Mouse (Mus musculus): ENCODE results near the gene Slc30a2. TPM values are rescaled to one million over a fixed set of nuclear protein-coding genes. Genes with fewer than 3 reads are reported as not detected.
A peak's percentile ranks its signal among the peaks of the same experiment; 100 is the strongest.

Slc30a2 gene
- polyA plus RNA-seq, 1 experiment from 2014 or later, result 0.06 TPM

DNA sequence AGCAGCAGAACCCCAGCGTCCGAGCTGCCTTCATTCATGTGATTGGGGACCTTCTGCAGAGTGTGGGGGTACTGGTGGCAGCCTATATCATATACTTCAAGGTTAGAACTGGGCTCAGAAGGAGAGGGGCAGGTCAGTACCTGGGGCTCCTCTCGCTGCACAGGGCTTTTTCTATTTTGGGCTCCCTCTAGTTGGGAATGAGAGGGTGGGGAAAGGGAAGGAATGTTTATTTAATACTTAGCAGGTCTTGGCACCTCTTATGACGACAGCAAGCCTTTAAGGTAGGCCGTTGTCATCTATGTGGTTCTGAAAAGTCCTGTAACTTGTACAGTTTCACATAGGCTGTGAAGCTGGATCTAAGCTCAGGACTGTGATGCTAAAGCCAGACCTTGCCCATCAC is 5.6 kb downstream of the Slc30a2 start:
- peaks cover 30% of the 10 kb centered on the region for H3K27me3 ChIP-seq
- WGBS (ENCODE audit: insufficient replicate concordance), result 68% methylated on average over 5 of the region's 5 CpGs
- H3K9ac ChIP-seq, result no peak overlapping the region
- no peaks in the 10 kb centered on the region for H3K4me1 ChIP-seq (replicated peaks)
- no peak overlapping the region for H3K27ac ChIP-seq (replicated peaks)
- H3K36me3 ChIP-seq (replicated peaks), result no peaks in the 10 kb centered on the region
- H3K9me3 ChIP-seq (replicated peaks), result no peaks in the 10 kb centered on the region
- H3K4me3 ChIP-seq (replicated peaks), result no peak overlapping the region
- no peak overlapping the region for H3K4me2 ChIP-seq
- ATAC-seq (ENCODE audit: insufficient read depth), result no peak

DNA sequence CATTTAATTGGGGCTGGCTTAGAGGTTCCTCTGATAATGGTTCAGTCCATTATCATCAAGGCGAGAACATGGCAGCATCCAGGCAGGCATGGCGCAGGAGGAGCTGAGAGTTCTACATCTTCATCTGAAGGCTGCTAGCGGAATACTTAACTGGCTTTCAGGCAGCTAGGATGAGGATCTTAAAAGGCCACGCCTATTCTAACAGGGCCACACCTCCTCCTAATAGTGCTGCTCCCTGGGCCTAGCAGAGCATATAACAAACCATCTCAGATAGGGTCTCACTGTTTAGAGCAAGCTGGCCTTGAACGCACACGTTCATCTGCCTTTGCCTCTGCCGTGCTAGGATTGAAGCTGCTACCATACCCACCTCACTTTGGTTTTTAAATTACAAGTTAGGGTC is 6.8 kb downstream of the Slc30a2 start:
- H3K4me1 ChIP-seq (replicated peaks), result no peaks in the 10 kb centered on the region
- ATAC-seq (ENCODE audit: insufficient read depth), result no peak
- H3K27me3 ChIP-seq, result peaks cover 18% of the 10 kb centered on the region
- H3K27ac ChIP-seq (replicated peaks), result no peak overlapping the region
- H3K4me3 ChIP-seq (replicated peaks), result no peak overlapping the region
- no peak overlapping the region for H3K9ac ChIP-seq
- WGBS (ENCODE audit: insufficient replicate concordance), result 68% methylated on average over 7 of the region's 7 CpGs
- H3K4me2 ChIP-seq, result no peak overlapping the region
- no peaks in the 10 kb centered on the region for H3K9me3 ChIP-seq (replicated peaks)
- H3K36me3 ChIP-seq (replicated peaks), result no peaks in the 10 kb centered on the region

DNA sequence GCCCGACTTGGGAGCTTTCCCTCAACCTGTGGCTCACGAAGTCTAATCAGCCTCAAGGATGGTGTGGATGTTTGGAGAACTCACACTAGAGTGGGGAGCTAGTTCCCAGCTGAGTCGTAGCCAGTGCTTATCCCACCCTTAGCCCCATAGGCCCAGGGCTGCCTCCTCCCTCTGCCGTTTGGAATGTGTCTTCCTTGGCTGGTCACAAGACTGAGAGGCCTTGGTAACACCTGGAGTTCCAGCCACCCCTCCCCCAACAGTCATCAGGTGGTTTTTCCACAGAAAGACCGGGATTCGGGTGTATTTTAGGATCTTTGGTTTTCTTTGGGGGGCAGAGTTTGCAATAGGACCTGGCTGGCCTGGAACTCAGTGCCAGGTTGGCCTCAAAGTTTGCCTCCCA is 7.7 kb downstream of the Slc30a2 start:
- Histone ChIP-seq H3K9ac (no peak overlapping the region), H3K4me2 (no peak overlapping the region), H3K9me3 (replicated peaks) (no peaks in the 10 kb centered on the region), H3K36me3 (replicated peaks) (no peaks in the 10 kb centered on the region), H3K4me1 (replicated peaks) (no peaks in the 10 kb centered on the region), H3K4me3 (replicated peaks) (no peak overlapping the region), H3K27ac (replicated peaks) (no peak overlapping the region), H3K27me3 (peaks cover 9% of the 10 kb centered on the region)
- ATAC-seq (ENCODE audit: insufficient read depth), result no peak
- WGBS (ENCODE audit: insufficient replicate concordance), result 67% methylated on average over 6 of the region's 6 CpGs

DNA sequence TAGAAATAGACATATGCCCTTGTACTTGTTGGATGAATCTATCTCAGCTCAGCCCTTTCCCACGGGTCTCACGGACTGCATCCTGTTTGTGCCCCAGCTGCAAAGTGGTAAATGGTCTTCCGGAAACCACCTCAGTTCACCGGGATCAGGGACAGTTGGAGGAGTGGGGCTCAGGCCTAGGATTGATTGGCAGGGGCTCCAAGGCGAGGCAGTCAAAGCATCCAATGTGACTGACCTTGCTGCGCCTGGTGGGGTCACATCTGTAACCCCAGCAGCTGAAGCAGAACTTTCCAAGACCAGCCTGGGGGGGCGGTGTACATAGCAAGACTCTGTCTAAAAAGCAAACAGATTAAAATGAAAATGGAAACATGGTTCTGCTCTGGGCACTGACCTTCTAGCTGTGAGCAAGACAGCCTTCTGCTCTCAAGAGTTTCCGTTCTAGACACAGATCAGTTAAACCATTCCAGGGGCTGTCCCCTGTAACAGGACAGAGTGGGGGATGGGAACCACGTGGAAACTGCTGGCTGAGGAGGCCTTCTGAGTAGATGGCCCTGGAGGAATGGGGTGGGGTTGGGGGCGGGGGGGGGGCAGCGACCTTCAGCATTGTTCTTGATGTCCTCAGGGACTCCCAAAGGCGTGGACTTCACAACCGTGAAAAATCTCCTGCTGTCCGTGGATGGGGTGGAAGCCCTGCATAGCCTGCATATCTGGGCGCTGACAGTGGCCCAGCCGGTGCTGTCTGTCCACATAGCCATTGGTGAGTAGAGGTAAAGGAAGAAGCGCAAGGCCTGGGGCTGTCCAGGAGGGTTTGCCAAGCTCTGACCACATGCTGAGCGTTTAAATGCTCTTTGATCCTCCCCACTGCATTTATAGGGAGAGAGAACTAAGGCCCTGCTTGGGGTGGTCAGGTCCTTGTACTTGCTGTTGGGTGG is 8.6 kb downstream of the Slc30a2 start:
- H3K9ac ChIP-seq, result no peak overlapping the region
- 41% methylated on average over 17 of the region's 18 CpGs for WGBS (ENCODE audit: insufficient replicate concordance)
- ATAC-seq (ENCODE audit: insufficient read depth), result no peak
- 0 out of 2 replicates have a peak, but pooled peaks cover 3% of the 10 kb centered on the region for H3K4me1 ChIP-seq (replicated peaks)
- H3K4me3 ChIP-seq (replicated peaks), result no peak overlapping the region
- no peak overlapping the region for H3K27ac ChIP-seq (replicated peaks)
- H3K9me3 ChIP-seq (replicated peaks), result no peaks in the 10 kb centered on the region
- H3K36me3 ChIP-seq (replicated peaks), result no peaks in the 10 kb centered on the region
- no peak overlapping the region for H3K4me2 ChIP-seq
- H3K27me3 ChIP-seq, result no peaks in the 10 kb centered on the region

DNA sequence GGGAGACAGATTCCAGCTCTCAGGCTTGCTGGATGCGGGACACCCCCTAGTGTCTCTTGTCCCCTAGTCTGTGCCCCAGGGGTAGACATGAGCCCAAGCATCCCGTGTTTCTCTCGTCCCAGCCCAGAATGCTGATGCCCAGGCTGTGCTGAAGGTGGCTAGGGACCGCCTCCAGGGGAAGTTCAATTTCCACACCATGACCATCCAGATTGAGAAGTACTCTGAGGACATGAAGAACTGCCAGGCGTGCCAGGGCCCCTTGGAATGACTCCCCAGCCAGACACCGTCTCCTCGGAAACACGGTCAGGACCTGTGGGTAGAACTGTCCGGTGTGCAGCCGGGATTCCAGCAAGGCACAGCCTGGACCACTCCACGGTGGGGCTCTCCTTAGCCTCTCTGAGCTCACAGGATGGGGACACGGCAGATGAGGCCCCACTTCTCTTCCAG is 9.3 kb downstream of the Slc30a2 start:
- WGBS (ENCODE audit: insufficient replicate concordance), result 62% methylated on average over 12 of the region's 12 CpGs
- no peak overlapping the region for H3K9ac ChIP-seq
- no peaks in the 10 kb centered on the region for H3K36me3 ChIP-seq (replicated peaks)
- no peak overlapping the region for H3K27ac ChIP-seq (replicated peaks)
- no peaks in the 10 kb centered on the region for H3K9me3 ChIP-seq (replicated peaks)
- no peak overlapping the region for H3K4me2 ChIP-seq
- no peaks in the 10 kb centered on the region; the same call in 1 of the 2 replicates for H3K27me3 ChIP-seq
- H3K4me3 ChIP-seq (replicated peaks), result no peak overlapping the region
- peaks cover 7% of the 10 kb centered on the region; the same call in 1 of the 2 replicates for H3K4me1 ChIP-seq (replicated peaks)
- no peak for ATAC-seq (ENCODE audit: insufficient read depth)

DNA sequence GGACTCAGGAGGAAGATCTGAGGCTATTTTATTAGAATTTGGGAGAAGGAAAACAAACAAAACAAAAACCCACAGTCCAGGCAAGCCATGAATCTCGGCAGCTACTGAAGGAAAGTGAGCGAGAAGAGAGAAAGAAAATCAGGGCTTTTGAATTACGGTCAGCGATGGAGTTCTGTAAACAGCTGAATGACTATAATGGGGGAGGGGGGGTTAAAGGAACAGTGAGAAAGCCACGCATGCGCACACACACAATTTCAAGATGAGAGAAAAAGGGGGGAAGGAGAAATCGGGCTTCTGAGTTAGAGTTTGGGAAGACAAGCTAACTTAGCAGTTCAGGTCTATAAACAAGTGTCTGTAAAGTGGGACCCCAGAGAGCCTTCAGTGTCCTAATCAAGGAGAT is 9.9 kb downstream of the Slc30a2 start:
- ATAC-seq (ENCODE audit: insufficient read depth), result no peak
- H3K36me3 ChIP-seq (replicated peaks), result no peaks in the 10 kb centered on the region
- WGBS (ENCODE audit: insufficient replicate concordance), result 71% methylated on average over 7 of the region's 7 CpGs
- H3K4me3 ChIP-seq (replicated peaks), result no peak overlapping the region
- peaks cover 13% of the 10 kb centered on the region for H3K4me1 ChIP-seq (replicated peaks)
- no peak overlapping the region for H3K27ac ChIP-seq (replicated peaks)
- peaks cover 6% of the 10 kb centered on the region for H3K27me3 ChIP-seq
- no peak overlapping the region for H3K9ac ChIP-seq
- no peaks in the 10 kb centered on the region for H3K9me3 ChIP-seq (replicated peaks)
- no peak overlapping the region for H3K4me2 ChIP-seq

DNA sequence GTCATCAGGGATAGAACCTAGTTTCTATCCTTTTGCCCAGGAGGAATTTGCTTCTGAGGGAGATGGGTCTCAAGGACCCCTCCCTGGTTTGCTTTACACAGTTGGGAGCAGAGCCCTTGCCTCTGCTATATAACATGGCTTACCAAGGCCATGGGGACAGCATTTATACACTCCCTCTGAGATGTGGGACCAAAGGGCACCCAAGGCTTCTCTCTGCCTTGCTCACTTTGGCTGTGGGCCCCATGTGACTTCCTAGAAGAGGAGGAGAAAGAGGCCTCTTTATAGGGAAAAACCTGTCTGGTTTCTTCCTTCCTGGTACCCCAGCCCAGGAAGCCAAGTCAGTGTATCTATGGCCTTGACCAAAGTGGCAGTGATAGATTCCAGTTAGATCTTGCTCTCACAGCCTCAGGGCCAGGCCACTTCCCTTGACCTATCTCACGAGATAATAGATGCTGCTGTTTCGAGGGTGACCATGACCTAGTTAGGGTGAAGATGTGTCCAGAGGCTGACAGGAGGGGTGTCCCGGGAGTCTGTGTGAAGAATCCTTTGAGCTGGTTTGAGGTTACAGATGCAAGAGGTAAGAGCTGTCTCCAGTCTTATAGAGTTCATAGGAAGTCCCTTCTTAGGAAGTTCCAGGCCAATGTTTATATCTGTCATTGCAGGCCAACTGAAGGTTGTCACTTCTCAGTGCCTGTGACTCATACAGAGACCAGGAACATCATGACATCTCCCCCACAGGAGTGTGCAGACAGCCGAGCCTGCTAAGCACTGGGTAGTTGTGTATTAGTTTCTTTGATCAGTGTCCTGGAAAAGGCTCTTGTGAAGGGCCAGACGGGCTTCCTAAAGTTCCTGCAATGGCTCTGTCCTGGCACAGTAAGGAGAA is 10.8 kb downstream of the Slc30a2 start:
- Histone ChIP-seq H3K9me3 (replicated peaks) (no peaks in the 10 kb centered on the region), H3K4me2 (no peak overlapping the region), H3K36me3 (replicated peaks) (no peaks in the 10 kb centered on the region), H3K9ac (no peak overlapping the region), H3K4me1 (replicated peaks) (peaks cover 13% of the 10 kb centered on the region), H3K4me3 (replicated peaks) (no peak overlapping the region), H3K27me3 (peaks cover 8% of the 10 kb centered on the region), H3K27ac (replicated peaks) (no peak overlapping the region)
- ATAC-seq (ENCODE audit: insufficient read depth), result no peak
- WGBS (ENCODE audit: insufficient replicate concordance), result 26% methylated on average over 5 of the region's 5 CpGs

DNA sequence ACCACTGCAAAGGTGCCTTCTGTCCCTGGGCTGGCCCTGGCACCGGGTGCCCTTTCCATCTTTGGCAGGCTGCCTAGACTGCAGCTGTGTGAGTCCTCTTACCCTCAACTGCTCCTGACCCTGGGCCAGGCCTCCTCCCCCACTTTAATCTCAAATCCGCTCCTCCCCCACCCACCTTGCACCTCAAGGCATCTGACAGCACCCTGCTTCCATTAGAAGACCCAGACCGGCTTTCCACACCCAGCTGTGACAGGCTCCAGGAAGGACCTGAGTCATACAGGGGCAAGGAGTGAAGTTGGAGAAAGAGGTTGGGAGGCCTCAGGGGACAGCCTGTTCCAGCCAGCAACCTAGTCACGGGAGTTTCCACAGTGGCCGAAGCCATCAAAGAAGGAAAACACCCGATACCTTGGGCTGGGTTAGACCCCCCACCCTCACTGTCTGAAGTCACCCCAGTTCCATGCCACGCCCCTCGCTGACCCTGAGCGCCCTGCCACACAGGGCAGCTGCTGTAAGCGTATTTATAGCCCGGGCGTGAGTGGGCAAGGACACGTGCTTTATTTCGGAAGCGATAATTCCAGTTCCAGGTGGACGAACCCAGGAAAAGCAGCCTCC is 13.0 kb downstream of the Slc30a2 start:
- Histone ChIP-seq H3K9ac (no peak overlapping the region), H3K4me2 (no peak overlapping the region), H3K4me3 (replicated peaks) (no peak overlapping the region), H3K4me1 (replicated peaks) (peaks cover 13% of the 10 kb centered on the region), H3K27me3 (peaks cover 17% of the 10 kb centered on the region), H3K9me3 (replicated peaks) (no peaks in the 10 kb centered on the region), H3K36me3 (replicated peaks) (no peaks in the 10 kb centered on the region), H3K27ac (replicated peaks) (no peak overlapping the region)
- WGBS (ENCODE audit: insufficient replicate concordance), result 52% methylated on average over 16 of the region's 16 CpGs
- ATAC-seq (ENCODE audit: insufficient read depth), result no peak

DNA sequence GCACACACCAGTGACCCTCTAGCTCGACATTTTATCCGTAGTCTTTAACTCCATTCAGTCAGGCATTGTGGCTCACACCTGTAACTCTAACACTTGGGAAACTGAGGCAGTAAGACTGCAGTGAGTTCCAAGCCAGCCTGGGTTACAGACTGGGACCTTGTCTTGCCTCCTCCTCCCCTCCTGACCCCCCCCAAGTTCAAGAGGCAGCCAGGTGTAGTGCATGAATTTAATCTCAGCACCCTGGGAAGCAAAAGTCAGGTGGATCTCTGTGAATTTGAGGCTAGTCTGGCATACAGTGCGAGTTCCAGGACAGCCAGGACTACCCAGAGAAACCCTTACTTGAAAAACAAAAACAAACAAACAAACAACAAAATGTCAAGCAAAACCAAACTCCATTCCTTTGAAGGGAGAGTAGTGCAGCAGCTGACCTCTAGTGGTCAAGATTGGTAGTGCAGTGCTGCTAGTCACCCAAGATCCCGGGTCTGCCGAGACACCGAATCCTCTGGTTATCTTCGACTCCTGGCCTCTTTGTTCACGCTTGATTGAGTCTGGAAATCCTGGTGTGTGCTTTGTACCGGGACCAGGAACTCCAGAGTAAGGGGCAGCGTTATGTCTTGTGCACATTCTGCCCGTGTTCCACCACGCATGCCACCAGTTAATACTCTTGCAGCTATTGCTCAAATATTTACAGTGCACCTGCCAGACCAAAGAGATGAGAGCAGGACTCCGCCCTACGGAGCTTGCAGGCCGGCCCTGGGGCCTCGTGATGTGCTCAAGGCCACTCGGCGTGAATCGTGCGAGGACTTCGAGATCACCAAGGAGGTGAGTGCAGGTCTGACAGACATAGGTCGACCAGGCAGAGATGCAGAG is 13.8 kb downstream of the Slc30a2 start:
- 17% methylated on average over 22 of the region's 22 CpGs for WGBS (ENCODE audit: insufficient replicate concordance)
- peak; percentile 27; the same call in 1 of the 2 replicates for ATAC-seq (ENCODE audit: insufficient read depth)
- Histone ChIP-seq H3K36me3 (replicated peaks) (no peaks in the 10 kb centered on the region), H3K9me3 (replicated peaks) (no peaks in the 10 kb centered on the region), H3K9ac (no peak overlapping the region), H3K4me3 (replicated peaks) (peak overlapping the region; percentile 12; the same call in 1 of the 2 replicates), H3K4me1 (replicated peaks) (peaks cover 13% of the 10 kb centered on the region), H3K27ac (replicated peaks) (no peak overlapping the region), H3K27me3 (peaks cover 18% of the 10 kb centered on the region), H3K4me2 (peak overlapping the region; percentile 46)

DNA sequence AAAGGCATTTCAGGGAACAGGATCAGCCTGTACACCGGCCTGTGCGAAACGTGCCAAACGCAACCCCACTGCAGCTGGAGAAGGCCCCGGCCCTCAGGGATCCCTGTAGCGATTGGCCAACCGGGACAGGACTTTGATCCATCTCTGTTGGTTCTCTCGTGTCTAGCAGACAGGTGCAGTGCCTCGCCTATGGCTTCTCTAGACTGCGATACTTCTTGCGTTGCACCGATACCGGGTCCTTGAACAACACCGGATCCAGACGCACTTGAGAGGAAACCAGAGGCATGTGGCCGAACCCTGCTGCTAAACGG is 14.4 kb downstream of the Slc30a2 start:
- WGBS (ENCODE audit: insufficient replicate concordance), result 40% methylated on average over 17 of the region's 17 CpGs
- no peak overlapping the region for H3K4me3 ChIP-seq (replicated peaks)
- H3K36me3 ChIP-seq (replicated peaks), result no peaks in the 10 kb centered on the region
- no peak overlapping the region for H3K27ac ChIP-seq (replicated peaks)
- H3K4me2 ChIP-seq, result peak overlapping the region; percentile 46
- no peak overlapping the region for H3K9ac ChIP-seq
- ATAC-seq (ENCODE audit: insufficient read depth), result peak; percentile 48
- H3K9me3 ChIP-seq (replicated peaks), result no peaks in the 10 kb centered on the region
- H3K27me3 ChIP-seq, result peaks cover 24% of the 10 kb centered on the region
- peaks cover 13% of the 10 kb centered on the region for H3K4me1 ChIP-seq (replicated peaks)
